Mouse (Mus musculus): ENCODE measurements around the gene Usf3. TPM values are rescaled to one million over a fixed set of nuclear protein-coding genes. Genes with fewer than 3 reads are reported as not detected.

Gene Usf3
- 2.2 and 3.1 TPM in 2 replicates for polyA plus RNA-seq (2021; fragmentation: Nextera tagmentation)
- long read RNA-seq, experiment 1, full-length matches to known transcripts: 1 of 8 reads
- long read RNA-seq, experiment 1, partial matches to known transcripts: 0 of 8 reads
- long read RNA-seq, experiment 1, other reads (novel, unspliced or antisense): 7 of 8 reads
- long read RNA-seq, experiment 2, partial matches to known transcripts: 0 of 20 reads
- long read RNA-seq, experiment 2, other reads (novel, unspliced or antisense): 20 of 20 reads

DNA sequence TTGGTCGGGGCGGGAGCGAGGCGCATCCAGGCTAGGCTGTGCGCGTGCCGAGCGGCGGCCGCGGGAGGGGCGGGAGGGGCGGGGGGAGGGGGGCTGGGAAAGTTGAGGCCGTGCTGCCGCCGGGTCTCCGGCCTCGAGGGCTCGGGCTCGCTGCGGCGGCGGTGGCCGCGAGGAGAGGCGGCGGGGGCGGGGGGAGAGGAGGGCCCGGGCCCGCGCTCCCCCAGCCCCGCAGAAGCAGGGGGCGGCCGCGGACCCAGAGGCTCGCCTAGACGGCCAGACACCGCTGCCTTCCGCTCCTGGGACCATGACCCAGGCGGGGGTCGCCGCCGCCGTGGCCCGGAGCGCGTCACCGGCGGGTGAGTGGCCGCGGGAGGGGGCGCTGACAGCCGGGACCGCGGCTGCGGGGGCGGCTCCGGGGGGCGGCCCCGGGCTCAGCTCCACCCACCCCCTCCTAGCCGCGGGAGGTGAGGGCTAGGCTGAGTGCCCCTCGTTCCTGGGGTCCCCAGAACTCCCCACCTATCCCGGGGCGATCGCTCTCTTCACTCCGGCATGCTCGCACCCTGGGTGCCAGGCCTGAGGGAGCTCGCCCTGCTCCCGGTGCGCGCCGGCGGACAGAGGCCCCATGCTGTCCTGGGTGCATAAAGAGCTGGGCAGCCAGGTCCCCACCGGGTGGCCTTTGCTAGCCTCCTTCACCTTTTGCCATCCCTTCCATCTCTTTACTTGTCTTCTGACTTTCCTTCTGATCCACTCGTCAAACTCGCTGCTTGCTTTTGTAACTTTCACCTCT is at the start of gene Usf3:
Gene Usf3, plus strand, starts transcription at position 92 of the 787 bp plus-strand sequence.

DNA sequence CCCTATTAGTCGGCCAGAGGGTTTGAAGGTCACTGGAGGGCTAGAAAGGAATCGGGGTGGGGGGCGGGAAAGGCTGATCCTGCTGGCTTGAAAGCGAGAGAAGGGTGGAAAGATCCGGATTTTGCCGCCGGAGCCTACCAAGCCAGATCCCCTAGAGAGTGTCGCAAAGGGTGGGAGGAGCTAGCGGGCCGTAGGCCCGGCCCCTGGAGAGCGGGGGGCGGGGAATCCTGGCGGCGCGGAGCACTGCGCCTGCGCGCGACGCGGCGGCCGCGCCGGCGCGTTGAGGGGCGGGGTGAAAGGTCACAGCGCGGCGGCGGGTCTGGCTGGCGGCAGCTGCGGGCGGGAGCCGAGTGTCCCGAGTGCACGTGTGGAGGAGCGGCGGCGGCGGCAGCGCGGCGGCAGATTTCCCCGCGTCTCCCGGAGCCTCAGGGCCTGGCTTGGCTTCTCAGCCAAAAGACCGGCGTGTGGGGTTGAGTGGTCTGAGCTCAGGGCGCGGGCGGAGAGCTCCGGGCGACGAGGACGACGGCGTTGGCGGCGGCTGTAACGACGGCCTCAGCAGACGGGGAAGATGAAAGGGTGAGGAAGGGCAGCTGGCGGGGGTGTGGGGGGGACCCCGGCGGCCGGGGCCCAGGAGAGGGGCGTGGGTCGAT is 33.4 kb upstream of the Usf3 start, which contains the start of the genes Atp6v1a and Naa50:
Gene Atp6v1a, minus strand, starts transcription at position 170 of the 650 bp plus-strand sequence.
Gene Naa50, plus strand, starts transcription at position 295 of the 650 bp plus-strand sequence.

Other genes with a start within 250 kb of the Usf3 start
- gene Qtrt2, start 246.4 kb upstream of the Usf3 start, polyA plus RNA-seq (2021; fragmentation: Nextera tagmentation): 4.5 and 5.8 TPM in 2 replicates
- gene Zdhhc23, start 193.5 kb upstream of the Usf3 start, polyA plus RNA-seq (2021; fragmentation: Nextera tagmentation): 6.5 TPM in 2 replicates
- 0.43 and 1.3 TPM in 2 replicates for gene Gramd1c, start 109.9 kb upstream of the Usf3 start, polyA plus RNA-seq (2021; fragmentation: Nextera tagmentation)
- 346 and 357 TPM in 2 replicates for gene Atp6v1a, start 33.5 kb upstream of the Usf3 start, polyA plus RNA-seq (2021; fragmentation: Nextera tagmentation)
- gene Naa50, start 33.4 kb upstream of the Usf3 start, polyA plus RNA-seq (2021; fragmentation: Nextera tagmentation): 25.1 and 26.7 TPM in 2 replicates
- 20.0 and 21.3 TPM in 2 replicates for gene Sidt1, start 159.9 kb downstream of the Usf3 start, polyA plus RNA-seq (2021; fragmentation: Nextera tagmentation)
- gene Spice1, start 173.9 kb downstream of the Usf3 start, polyA plus RNA-seq (2021; fragmentation: Nextera tagmentation): 4.5 and 4.7 TPM in 2 replicates
- gene Cfap44, start 221.6 kb downstream of the Usf3 start, polyA plus RNA-seq (2021; fragmentation: Nextera tagmentation): 1.5 and 4.1 TPM in 2 replicates

Measured in layer of hippocampus, adult 6 months (tissue).